Mouse (Mus musculus) urinary bladder, adult 18-20 months (tissue): ENCODE measurements around the gene Hypm.
A peak's percentile ranks its signal among the peaks of the same experiment; 100 is the strongest.

Experiments
- DNase-seq, 2 experiments: peaks; one replicate each; pipeline ENCODE4 v3.0.0; 2022; ENCODE audit warnings: low spot score in 2 of 2, mixed read lengths in 2 of 2

Gene Hypm

DNA sequence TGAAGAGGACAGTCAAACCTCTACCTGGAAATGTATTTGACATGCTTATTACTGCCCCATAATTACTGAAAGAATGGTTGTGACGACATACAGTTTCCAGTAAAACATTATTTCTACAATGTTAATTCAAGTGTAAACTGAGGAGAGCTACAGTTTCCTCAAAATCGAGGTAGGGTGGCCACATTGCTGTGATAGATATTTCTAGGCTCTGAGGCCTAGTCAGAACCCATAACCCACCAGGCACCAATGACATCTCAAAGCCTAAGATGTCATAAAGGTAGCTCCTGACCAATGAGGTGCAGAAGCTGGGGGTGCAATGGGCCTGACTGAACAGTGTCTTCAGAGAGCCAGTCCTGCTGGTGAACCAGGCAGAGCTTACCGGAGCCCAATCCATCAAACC lies at the start of gene Hypm:
TSS of gene Hypm (plus strand) at position 301 of the 400 bp plus-strand sequence.
- no peak for DNase-seq

DNA sequence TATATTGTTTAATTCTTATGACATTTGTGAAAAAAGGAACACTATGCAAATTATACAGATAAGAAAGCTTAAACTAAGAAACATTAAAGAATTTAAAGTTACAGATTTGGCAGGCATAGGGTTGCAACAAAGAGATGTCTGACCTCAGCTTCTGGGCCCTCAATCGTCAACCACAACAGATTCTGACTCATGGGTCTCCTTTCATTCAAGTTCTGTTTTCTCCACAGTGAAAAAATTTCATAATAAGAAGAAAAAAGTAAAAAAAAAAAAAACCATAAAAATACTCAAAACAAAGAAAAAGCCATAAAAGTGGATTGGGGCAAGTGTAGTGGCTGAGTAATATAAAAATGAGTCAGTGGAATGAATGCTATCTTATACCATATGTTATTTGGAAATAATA lies 36.6 kb upstream of the Hypm start:
- DNase-seq, result no peak

DNA sequence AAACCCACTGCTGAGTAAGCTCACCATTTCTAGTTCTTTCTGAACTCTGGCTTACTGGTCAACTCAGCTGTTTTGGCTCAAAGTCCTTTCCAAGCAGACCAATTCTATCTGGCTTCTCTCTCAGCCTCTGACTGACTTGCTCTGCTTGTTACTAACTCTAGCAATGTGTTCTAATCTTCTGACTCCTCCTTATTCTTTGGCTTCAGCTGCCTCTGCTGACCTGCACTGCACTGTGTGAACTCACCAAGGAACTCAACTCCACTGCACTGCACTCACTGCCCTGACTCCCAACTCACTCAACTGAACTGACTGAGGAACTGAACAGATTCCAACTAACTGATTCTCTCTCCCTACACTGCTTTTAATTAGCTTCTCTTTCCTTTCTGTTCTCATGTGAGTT lies 34.3 kb upstream of the Hypm start:
- DNase-seq, result no peak

DNA sequence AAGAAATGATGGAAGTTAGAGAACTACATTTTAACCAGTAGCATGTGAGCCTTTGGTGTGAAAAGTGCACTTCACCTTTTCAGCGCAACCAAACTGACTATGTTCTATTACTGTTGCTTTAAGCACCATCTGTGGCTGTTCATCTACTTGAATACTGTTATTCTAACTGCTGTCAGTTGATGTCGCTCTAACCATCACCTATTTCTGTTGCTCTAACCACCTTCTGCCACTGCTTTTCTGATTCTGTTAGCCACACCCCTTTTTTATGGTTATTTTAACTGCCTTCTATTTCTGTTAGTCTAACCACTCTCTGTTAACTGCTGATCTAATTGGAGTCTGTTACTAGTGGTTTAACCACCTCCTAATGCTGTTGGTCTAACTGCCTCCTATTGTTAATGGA lies 11.9 kb upstream of the Hypm start:
- DNase-seq, result no peak

DNA sequence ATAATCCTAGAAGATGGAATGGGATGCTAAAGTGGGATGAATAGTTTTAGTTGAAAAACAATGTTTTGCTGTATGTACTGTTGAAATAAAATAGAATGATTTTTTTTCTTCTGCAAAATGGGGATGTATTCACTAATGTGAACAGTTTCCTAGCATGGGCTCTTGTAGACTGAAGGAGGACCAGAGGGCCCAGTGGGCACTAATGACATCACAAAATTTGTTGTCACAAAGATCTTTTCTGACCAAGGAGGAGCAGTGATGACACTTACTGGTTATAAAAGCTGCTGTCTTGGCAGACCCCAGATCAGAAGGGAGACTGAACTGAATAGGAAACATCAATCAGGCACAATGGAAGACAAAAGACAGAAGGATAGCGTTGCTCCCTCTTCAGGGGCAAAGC lies 2.7 kb downstream of the Hypm start, which contains the start of gene H2al3:
TSS of gene H2al3 (plus strand) at position 301 of the 400 bp plus-strand sequence.
- DNase-seq, result no peak

DNA sequence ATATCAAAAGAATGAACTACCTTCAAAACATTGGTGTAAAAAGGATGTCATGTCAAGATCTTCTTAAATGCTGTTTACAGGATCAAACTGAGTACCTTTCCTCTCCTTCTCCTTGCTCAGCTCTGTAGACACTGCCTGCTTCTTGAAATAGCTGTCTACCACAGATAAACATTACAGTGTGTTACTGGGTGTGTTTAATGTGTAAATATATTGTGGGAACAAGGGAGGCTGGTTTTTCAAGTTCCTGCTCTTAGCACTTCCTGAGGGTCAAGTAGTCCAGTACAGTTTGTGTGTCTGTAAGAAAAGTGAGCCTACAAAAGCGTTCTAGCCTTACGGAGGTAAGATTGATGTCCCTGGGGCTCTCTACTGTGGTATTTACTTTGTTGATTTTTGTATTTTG lies 15.1 kb downstream of the Hypm start:
- peak in 1 of 2 experiments; percentile 2 for DNase-seq

DNA sequence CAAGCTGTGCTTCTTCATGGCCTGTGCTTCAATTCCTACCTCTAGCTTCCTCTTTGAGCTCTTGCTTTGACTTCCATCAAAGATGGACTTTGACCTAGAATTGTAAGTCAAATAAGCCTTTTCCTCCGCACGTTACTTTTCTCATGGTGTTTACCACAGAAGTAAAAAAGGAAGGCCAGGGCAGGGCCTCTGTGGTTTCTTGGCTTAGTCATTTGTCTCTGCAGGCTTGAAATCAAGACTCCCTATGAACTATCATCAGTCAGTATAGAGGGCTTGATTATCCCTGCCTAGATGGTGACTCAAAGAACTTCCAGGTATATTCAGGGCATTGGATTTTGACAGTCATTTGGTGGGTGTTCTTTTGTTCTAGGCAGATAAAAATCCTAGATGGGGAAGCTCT lies 28.8 kb downstream of the Hypm start:
- no peak for DNase-seq

DNA sequence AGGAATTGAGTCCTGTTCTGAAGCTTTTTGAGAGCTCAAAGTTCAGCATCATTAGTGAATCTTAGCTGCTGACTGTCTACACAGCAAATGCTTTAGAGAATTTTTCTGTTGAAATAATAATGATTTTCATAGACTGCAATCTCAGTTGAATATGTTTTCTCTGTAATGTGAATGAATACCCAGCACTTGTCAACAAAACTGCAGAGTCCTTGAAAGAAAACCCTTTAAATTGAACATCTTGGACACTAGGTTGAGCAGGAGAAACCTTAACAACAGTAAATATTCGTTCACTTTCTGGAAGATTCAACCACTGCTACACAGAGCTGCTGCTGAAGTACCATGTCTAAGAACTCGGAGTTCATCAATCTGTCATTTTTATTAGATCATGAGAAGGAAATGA lies 38.6 kb downstream of the Hypm start, which contains the start of gene Sytl5:
TSS of gene Sytl5 (plus strand) at position 301 of the 400 bp plus-strand sequence.
- no peak for DNase-seq
